Mouse (Mus musculus): ENCODE data around the gene Ddb2. TPM values are rescaled to one million over a fixed set of nuclear protein-coding genes. Genes with fewer than 3 reads are reported as not detected.
A peak's percentile ranks its signal among the peaks of the same experiment; 100 is the strongest.

Gene Ddb2
- total RNA-seq (2021) = 10 to 100 TPM; 10.4 to 10.9 TPM
- long read RNA-seq, experiment 1, partial matches to known transcripts = 2 of 6 reads
- long read RNA-seq, experiment 1, other reads (novel, unspliced or antisense) = 3 of 6 reads
- long read RNA-seq, experiment 2, partial matches to known transcripts = 1 of 8 reads
- long read RNA-seq, experiment 2, other reads (novel, unspliced or antisense) = 4 of 8 reads

GRCm38 (mm10) chr2:91236601-91237510 is at the start of gene Ddb2:
Gene Ddb2, minus strand, starts transcription at chr2:91236982.
- intact Hi-C loops (cut with DNase I) = loop anchor here (10.0 kb wide), 1 partner anchor 122 kb away; the partner anchor contains the start of gene Mybpc3
- peak; percentile 90 to 91 for DNase-seq (ENCODE audit: low spot score in 2 of 2)

GRCm38 (mm10) chr2:91285885-91286505 is 49.2 kb upstream of the Ddb2 start:
- intact Hi-C loops (cut with DNase I) = loop anchor here (2.0 to 5.0 kb wide), 2 partner anchors 171 to 195 kb away; partner anchors contain the start of gene Lrp4
- peak; percentile 81 to 86 for DNase-seq (ENCODE audit: low spot score in 2 of 2)

- peak in 1 of 2 experiments; percentile 71 for DNase-seq (ENCODE audit: low spot score in 2 of 2)
- intact Hi-C loops (cut with DNase I) = loop anchor here (5.0 kb wide), 1 partner anchor 173 kb away; the partner anchor contains the start of gene Lrp4
Observed at GRCm38 (mm10) chr2:91284375-91285199, 47.8 kb upstream of the Ddb2 start.

GRCm38 (mm10) chr2:91283972-91284371 is 47.2 kb upstream of the Ddb2 start:
- no peak for DNase-seq (ENCODE audit: low spot score in 2 of 2)
- intact Hi-C loops (cut with DNase I) = no loop called here

- no peak for DNase-seq (ENCODE audit: low spot score in 2 of 2)
- intact Hi-C loops (cut with DNase I) = no loop called here
Observed at GRCm38 (mm10) chr2:91281366-91281765, 44.6 kb upstream of the Ddb2 start.

- no peak for DNase-seq (ENCODE audit: low spot score in 2 of 2)
- intact Hi-C loops (cut with DNase I) = no loop called here
Observed at GRCm38 (mm10) chr2:91279372-91279755, 42.6 kb upstream of the Ddb2 start.

GRCm38 (mm10) chr2:91278749-91279371 is 42.1 kb upstream of the Ddb2 start:
- peak; percentile 49 to 64 for DNase-seq (ENCODE audit: low spot score in 2 of 2)
- intact Hi-C loops (cut with DNase I) = no loop called here

GRCm38 (mm10) chr2:91269687-91270133 is 32.9 kb upstream of the Ddb2 start:
- no peak for DNase-seq (ENCODE audit: low spot score in 2 of 2)
- intact Hi-C loops (cut with DNase I) = no loop called here

- intact Hi-C loops (cut with DNase I) = no loop called here
- DNase-seq (ENCODE audit: low spot score in 2 of 2) = no peak
Observed at GRCm38 (mm10) chr2:91268706-91269105, 31.9 kb upstream of the Ddb2 start.

- no peak for DNase-seq (ENCODE audit: low spot score in 2 of 2)
- intact Hi-C loops (cut with DNase I) = no loop called here
Observed at GRCm38 (mm10) chr2:91268042-91268441, 31.3 kb upstream of the Ddb2 start.

GRCm38 (mm10) chr2:91264711-91265681 is 28.2 kb upstream of the Ddb2 start, which contains the start of gene Arfgap2:
Gene Arfgap2, plus strand, starts transcription at chr2:91264974.
- intact Hi-C loops (cut with DNase I) = loop anchor here (2.0 kb wide), 1 partner anchor 62 kb away; the partner anchor contains the start of genes Acp2 and Nr1h3
- DNase-seq (ENCODE audit: low spot score in 2 of 2) = peak; percentile 99

- intact Hi-C loops (cut with DNase I) = loop anchor here (2.0 kb wide), 1 partner anchor 61 kb away; the partner anchor contains the start of genes Acp2 and Nr1h3
- no peak for DNase-seq (ENCODE audit: low spot score in 2 of 2)
Observed at GRCm38 (mm10) chr2:91263692-91264660, 27.2 kb upstream of the Ddb2 start.

- intact Hi-C loops (cut with DNase I) = no loop called here
- no peak for DNase-seq (ENCODE audit: low spot score in 2 of 2)
Observed at GRCm38 (mm10) chr2:91259493-91259892, 22.7 kb upstream of the Ddb2 start.

GRCm38 (mm10) chr2:91258830-91259229 is 22.0 kb upstream of the Ddb2 start:
- intact Hi-C loops (cut with DNase I) = no loop called here
- no peak for DNase-seq (ENCODE audit: low spot score in 2 of 2)

GRCm38 (mm10) chr2:91258054-91258453 is 21.3 kb upstream of the Ddb2 start:
- intact Hi-C loops (cut with DNase I) = no loop called here
- peak; percentile 52 to 58 for DNase-seq (ENCODE audit: low spot score in 2 of 2)
